Mouse (Mus musculus) liver, embryonic 12.5 days (tissue): ENCODE measurements around the gene Dimt1. TPM values are rescaled to one million over a fixed set of nuclear protein-coding genes. Genes with fewer than 3 reads are reported as not detected.
"Not testable (repeated sequence)": the region's sequence is repeated elsewhere in the genome, so short reads cannot be mapped to it uniquely, and the experiment has no call there.

Experiments
- ATAC-seq: fragments of 200-750 bp; cut with Nextera tagmentation; 2 replicates; pipeline ENCODE4 v1.8.0; 2017; ENCODE audit warnings: moderate number of reproducible peaks, mild to moderate bottlenecking, moderate library complexity
- H3K27ac ChIP-seq: fragments of 300-500 bp; sonication (generic); 2 replicates; pipeline ENCODE4 v1.5.1; 2016; ENCODE audit warnings: mild to moderate bottlenecking
- H3K27me3 ChIP-seq: fragments of 300-500 bp; sonication (generic); replicated peaks from 2 replicates; pipeline ENCODE4 v1.6.1; 2016; ENCODE audit warnings: mild to moderate bottlenecking, moderate library complexity
- H3K36me3 ChIP-seq: fragments of 300-500 bp; sonication (generic); 2 replicates; pipeline ENCODE4 v1.6.1; 2016; ENCODE audit warnings: mild to moderate bottlenecking, moderate library complexity
- H3K4me1 ChIP-seq: fragments of 300-500 bp; sonication (generic); 2 replicates; pipeline ENCODE4 v1.6.1; 2016
- H3K4me2 ChIP-seq: fragments of 300-500 bp; sonication (generic); 2 replicates; pipeline ENCODE4 v1.6.1; 2016; ENCODE audit warnings: mild to moderate bottlenecking, moderate library complexity
- H3K4me3 ChIP-seq: fragments of 300-500 bp; sonication (generic); 2 replicates; pipeline ENCODE4 v1.5.1; 2016; ENCODE audit warnings: mild to moderate bottlenecking, moderate library complexity
- H3K9ac ChIP-seq: fragments of 300-500 bp; sonication (generic); 2 replicates; pipeline ENCODE4 v1.6.1; 2016; ENCODE audit warnings: mild to moderate bottlenecking, moderate library complexity
- H3K9me3 ChIP-seq: fragments of 300-500 bp; sonication (generic); replicated peaks from 2 replicates; pipeline ENCODE4 v1.6.1; 2016; ENCODE audit warnings: mild to moderate bottlenecking, moderate library complexity
- whole genome bisulfite sequencing: fragments of 180-500 bp; shearing (Covaris S2); methylation state at CpG from one replicate; pipeline ENCODE4 v1.1.7; 2016; ENCODE audit not compliant: insufficient replicate concordance; 5-methylcytosine and 5-hydroxymethylcytosine counted together
- polyA plus RNA-seq: library from polyadenylated mRNA; unstranded; fragments of >200 nt; fragmentation: Nextera tagmentation; extraction: Ambion mirVana; gene quantifications from 2 replicates; pipeline ENCODE4 v1.2.1, GENCODE M21; 2016

Dimt1 gene
- 33.4 and 33.6 TPM in 2 replicates for polyA plus RNA-seq

GRCm38 (mm10) chr13:106946594-106947540 lies at the start of gene Dimt1:
TSS of gene Dimt1 (plus strand) at chr13:106947127.
- peak within 1 kb of the TSS; percentile 72 for H3K27ac ChIP-seq
- ATAC-seq = peak; percentile 99
- H3K4me2 ChIP-seq = peak within 1 kb of the TSS; percentile 86
- H3K27me3 ChIP-seq = no peaks in the 10 kb centered on the region
- H3K4me3 ChIP-seq = peak within 1 kb of the TSS; percentile 96
- H3K9me3 ChIP-seq = no peaks in the 10 kb centered on the region
- WGBS = under 1% methylated on average over 67 of the region's 68 CpGs
- H3K4me1 ChIP-seq = peaks cover 31% of the 10 kb centered on the region
- H3K36me3 ChIP-seq = peaks cover 31% of the 10 kb centered on the region
- peak within 1 kb of the TSS; percentile 92 for H3K9ac ChIP-seq

- WGBS = 88% methylated on average over 3 of the region's 3 CpGs
- ATAC-seq = no peak
- Histone ChIP-seq H3K4me2 (no peak overlapping the region), H3K27me3 (no peaks in the 10 kb centered on the region), H3K4me1 (0 out of 2 replicates have a peak, but pooled peaks cover 7% of the 10 kb centered on the region), H3K9me3 (no peaks in the 10 kb centered on the region), H3K9ac (no peak overlapping the region), H3K36me3 (peaks cover 72% of the 10 kb centered on the region), H3K4me3 (no peak overlapping the region), H3K27ac (no peak overlapping the region)
Measured at GRCm38 (mm10) chr13:106904637-106905036, 42.3 kb upstream of the Dimt1 start.

- WGBS = 80% methylated on average over 6 of the region's 6 CpGs
- peaks cover 72% of the 10 kb centered on the region for H3K36me3 ChIP-seq
- H3K4me2 ChIP-seq, H3K27ac ChIP-seq, H3K9me3 ChIP-seq, H3K4me3 ChIP-seq, H3K9ac ChIP-seq, ATAC-seq, H3K27me3 ChIP-seq, H3K4me1 ChIP-seq: not testable (repeated sequence)
Measured at GRCm38 (mm10) chr13:106905154-106905553, 41.8 kb upstream of the Dimt1 start.

GRCm38 (mm10) chr13:106907273-106907672 lies 39.7 kb upstream of the Dimt1 start:
- WGBS = 90% methylated on average over 4 of the region's 4 CpGs

GRCm38 (mm10) chr13:106910096-106910495 lies 36.8 kb upstream of the Dimt1 start:
- H3K9me3 ChIP-seq = no peaks in the 10 kb centered on the region
- no peak overlapping the region for H3K4me3 ChIP-seq
- H3K4me1 ChIP-seq = peaks cover 31% of the 10 kb centered on the region
- peaks cover 70% of the 10 kb centered on the region for H3K36me3 ChIP-seq
- no peaks in the 10 kb centered on the region for H3K27me3 ChIP-seq
- H3K4me2 ChIP-seq = no peak overlapping the region
- ATAC-seq = no peak
- no peak overlapping the region for H3K27ac ChIP-seq
- 90% methylated on average over 10 of the region's 10 CpGs for WGBS
- H3K9ac ChIP-seq = no peak overlapping the region

More at GRCm38 (mm10) chr13:106907273-106907672, 39.7 kb upstream of the Dimt1 start:
- peaks cover 16% of the 10 kb centered on the region for H3K4me1 ChIP-seq
- H3K4me2 ChIP-seq = no peak overlapping the region
- H3K9me3 ChIP-seq = no peaks in the 10 kb centered on the region
- no peak overlapping the region for H3K9ac ChIP-seq
- ATAC-seq = no peak
- no peak overlapping the region for H3K27ac ChIP-seq
- H3K27me3 ChIP-seq = no peaks in the 10 kb centered on the region
- peaks cover 72% of the 10 kb centered on the region for H3K36me3 ChIP-seq
- no peak overlapping the region for H3K4me3 ChIP-seq

- H3K9me3 ChIP-seq = no peaks in the 10 kb centered on the region
- peaks cover 34% of the 10 kb centered on the region for H3K4me1 ChIP-seq
- WGBS = 5% methylated on average over 3 of the region's 3 CpGs
- H3K4me2 ChIP-seq = peak overlapping the region; percentile 23
- no peak overlapping the region for H3K4me3 ChIP-seq
- peak overlapping the region; percentile 77 for H3K27ac ChIP-seq
- peaks cover 48% of the 10 kb centered on the region for H3K36me3 ChIP-seq
- no peak overlapping the region for H3K9ac ChIP-seq
- no peaks in the 10 kb centered on the region for H3K27me3 ChIP-seq
- ATAC-seq = peak; percentile 79
Measured at GRCm38 (mm10) chr13:106913125-106913736, 33.7 kb upstream of the Dimt1 start.

GRCm38 (mm10) chr13:106918322-106919050 lies 28.4 kb upstream of the Dimt1 start:
- peaks cover 14% of the 10 kb centered on the region for H3K4me1 ChIP-seq
- H3K9me3 ChIP-seq = no peaks in the 10 kb centered on the region
- H3K36me3 ChIP-seq = peaks cover 68% of the 10 kb centered on the region
- WGBS = 73% methylated on average over 7 of the region's 7 CpGs
- no peaks in the 10 kb centered on the region for H3K27me3 ChIP-seq
- H3K9ac ChIP-seq = no peak overlapping the region
- H3K4me2 ChIP-seq = no peak overlapping the region
- H3K4me3 ChIP-seq = no peak overlapping the region
- no peak overlapping the region; the same call in 1 of the 2 replicates for H3K27ac ChIP-seq
- ATAC-seq = no peak

- H3K36me3 ChIP-seq = peaks cover 66% of the 10 kb centered on the region
- not testable (repeated sequence) for H3K9ac ChIP-seq, H3K9me3 ChIP-seq, H3K27me3 ChIP-seq, H3K27ac ChIP-seq, H3K4me2 ChIP-seq, H3K4me3 ChIP-seq, H3K4me1 ChIP-seq, ATAC-seq
- 87% methylated on average over 3 of the region's 3 CpGs for WGBS
Measured at GRCm38 (mm10) chr13:106925921-106926320, 21.0 kb upstream of the Dimt1 start.

- 87% methylated on average over 4 of the region's 4 CpGs for WGBS
- Histone ChIP-seq H3K4me1 (peaks cover 24% of the 10 kb centered on the region), H3K27me3 (no peaks in the 10 kb centered on the region), H3K9ac (no peak overlapping the region), H3K27ac (no peak overlapping the region), H3K9me3 (peaks cover 7% of the 10 kb centered on the region), H3K4me3 (no peak overlapping the region), H3K4me2 (no peak overlapping the region), H3K36me3 (peaks cover 43% of the 10 kb centered on the region)
- ATAC-seq = no peak
Measured at GRCm38 (mm10) chr13:106928296-106928695, 18.6 kb upstream of the Dimt1 start.

GRCm38 (mm10) chr13:106929201-106929600 lies 17.7 kb upstream of the Dimt1 start:
- peaks cover 31% of the 10 kb centered on the region for H3K4me1 ChIP-seq
- peaks cover 7% of the 10 kb centered on the region for H3K9me3 ChIP-seq
- 87% methylated on average over 2 of the region's 2 CpGs for WGBS
- no peak overlapping the region for H3K27ac ChIP-seq
- no peak overlapping the region for H3K4me3 ChIP-seq
- no peak for ATAC-seq
- H3K36me3 ChIP-seq = peaks cover 34% of the 10 kb centered on the region
- no peaks in the 10 kb centered on the region for H3K27me3 ChIP-seq
- H3K4me2 ChIP-seq = no peak overlapping the region
- H3K9ac ChIP-seq = no peak overlapping the region

- no peaks in the 10 kb centered on the region for H3K27me3 ChIP-seq
- peak overlapping the region; percentile 97 for H3K9ac ChIP-seq
- WGBS = 3% methylated on average over 9 of the region's 9 CpGs
- peak overlapping the region; percentile 84 for H3K4me2 ChIP-seq
- H3K36me3 ChIP-seq = 0 out of 2 replicates have a peak, but pooled peaks cover 2% of the 10 kb centered on the region
- ATAC-seq = peak; percentile 41; the same call in 1 of the 2 replicates
- H3K4me1 ChIP-seq = peaks cover 47% of the 10 kb centered on the region
- peak overlapping the region; percentile 100 for H3K4me3 ChIP-seq
- H3K9me3 ChIP-seq = no peaks in the 10 kb centered on the region
- peak overlapping the region; percentile 87 for H3K27ac ChIP-seq
Measured at GRCm38 (mm10) chr13:106935871-106936255, 11.1 kb upstream of the Dimt1 start.
